Mouse (Mus musculus) thymus, postnatal 14 days (tissue): ENCODE measurements around the gene Snta1.

Source experiments
- DNase-seq: peaks from one replicate; pipeline ENCODE4 v3.0.0; 2021

The Snta1 gene

GRCm38 (mm10) chr2:154407643-154408445 lies at the start of gene Snta1:
Gene Snta1, minus strand, starts transcription at chr2:154408099.
- peak; percentile 73 for DNase-seq

DNA sequence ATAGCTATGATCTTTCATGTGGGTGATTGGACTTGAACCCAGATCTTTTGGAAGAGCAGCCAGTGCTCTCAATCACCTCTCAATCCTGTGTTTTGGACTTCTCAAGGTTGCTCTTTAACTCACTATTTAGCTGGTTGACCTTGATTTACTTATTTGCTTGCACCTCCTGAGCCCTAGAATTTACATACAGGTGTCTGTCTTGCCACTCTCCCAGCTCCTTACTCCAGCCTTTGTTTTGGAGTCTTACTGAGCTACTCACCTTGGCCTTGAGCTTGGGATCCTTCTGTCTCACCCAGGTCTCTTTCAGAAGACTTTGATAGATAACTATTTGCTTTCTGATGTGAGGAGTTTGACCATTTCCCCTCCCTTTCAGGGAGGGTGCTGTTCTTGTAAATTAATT lies 48.7 kb upstream of the Snta1 start:
- DNase-seq = no peak

- DNase-seq = no peak
Measured at GRCm38 (mm10) chr2:154455776-154456175, 47.9 kb upstream of the Snta1 start.

DNA sequence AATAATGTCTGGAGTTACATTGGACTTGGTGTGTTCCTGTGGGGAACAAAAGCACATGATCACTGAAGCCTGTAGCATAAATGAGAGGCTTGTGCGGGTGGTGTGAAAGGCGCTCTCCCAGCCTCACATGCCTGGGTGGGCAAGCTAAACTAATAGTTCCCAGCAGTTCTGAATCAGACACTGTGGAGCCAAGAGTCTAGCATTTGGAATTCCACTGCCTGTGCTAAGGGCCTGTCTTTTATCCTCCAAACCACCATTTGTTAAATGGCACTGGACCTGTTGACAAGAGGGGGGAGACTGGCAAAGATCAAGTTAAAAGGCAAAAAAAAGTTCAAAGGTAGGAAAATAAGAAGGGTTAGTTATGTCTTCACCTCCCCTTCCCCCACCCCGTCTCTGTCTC lies 46.7 kb upstream of the Snta1 start:
- no peak for DNase-seq

- DNase-seq = no peak
Measured at GRCm38 (mm10) chr2:154454099-154454498, 46.2 kb upstream of the Snta1 start.

DNA sequence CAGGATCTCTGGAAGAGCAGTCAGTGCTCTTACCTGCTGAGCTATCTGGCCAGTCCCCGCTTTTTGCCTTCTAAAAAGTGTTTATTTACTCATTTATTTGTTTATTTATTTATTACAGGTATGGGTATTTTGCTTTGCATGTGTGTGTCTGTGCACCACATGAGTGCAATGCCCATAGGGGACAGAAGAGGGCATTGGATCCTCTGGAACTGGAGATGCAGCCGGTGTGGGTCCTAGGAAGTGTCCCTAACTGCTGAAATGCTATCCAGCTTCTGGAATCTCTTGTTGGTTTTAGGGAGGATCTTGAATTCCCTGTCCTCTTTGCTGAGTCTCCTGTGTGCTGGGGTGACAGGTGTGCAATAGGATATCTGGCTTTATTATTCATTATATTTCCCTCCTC lies 45.1 kb upstream of the Snta1 start:
- DNase-seq = no peak

DNA sequence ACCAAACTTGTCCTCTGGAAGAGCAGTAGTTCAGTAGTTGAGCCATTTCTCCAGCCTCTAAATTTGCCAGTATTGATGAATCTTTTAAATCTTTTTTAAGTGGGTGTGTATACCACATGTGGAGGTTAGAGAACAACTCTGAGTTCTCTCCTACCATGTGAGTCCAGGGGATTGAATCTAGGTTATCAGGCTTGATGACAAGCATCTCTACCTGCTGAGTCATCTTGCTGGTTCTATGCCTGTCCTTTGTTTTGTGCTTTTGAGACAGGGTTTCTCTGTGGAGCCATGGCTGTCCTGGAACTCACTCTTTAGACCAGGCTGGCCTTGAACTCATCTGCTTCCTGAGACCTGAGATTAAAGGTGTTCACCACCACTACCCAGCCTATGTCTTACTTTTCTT lies 40.7 kb upstream of the Snta1 start:
- DNase-seq = no peak

- no peak for DNase-seq
Measured at GRCm38 (mm10) chr2:154447821-154448220, 39.9 kb upstream of the Snta1 start.

- no peak for DNase-seq
Measured at GRCm38 (mm10) chr2:154440453-154440852, 32.6 kb upstream of the Snta1 start.

DNA sequence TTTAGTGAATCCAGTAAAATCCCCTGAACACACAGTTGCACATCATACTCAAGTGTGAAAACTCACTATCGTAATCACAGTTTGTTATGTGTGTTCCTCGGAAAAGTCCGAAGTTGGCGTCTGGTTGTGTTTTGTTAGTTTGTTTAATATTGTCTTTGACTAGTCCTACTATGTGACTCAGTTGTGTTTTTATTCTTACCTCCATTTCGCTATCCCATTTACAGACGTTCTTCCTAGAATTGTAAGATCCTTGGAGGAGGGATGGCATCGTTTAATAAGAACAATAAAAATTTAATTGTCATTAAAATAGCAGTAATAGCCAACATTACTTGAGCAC lies 29.3 kb upstream of the Snta1 start:
- DNase-seq = no peak

- DNase-seq = no peak
Measured at GRCm38 (mm10) chr2:154436458-154437190, 28.7 kb upstream of the Snta1 start, which contains the start of gene Cbfa2t2. Gene Cbfa2t2, plus strand, starts transcription at chr2:154436481.

GRCm38 (mm10) chr2:154436076-154436457 lies 28.2 kb upstream of the Snta1 start:
- DNase-seq = peak; percentile 99

DNA sequence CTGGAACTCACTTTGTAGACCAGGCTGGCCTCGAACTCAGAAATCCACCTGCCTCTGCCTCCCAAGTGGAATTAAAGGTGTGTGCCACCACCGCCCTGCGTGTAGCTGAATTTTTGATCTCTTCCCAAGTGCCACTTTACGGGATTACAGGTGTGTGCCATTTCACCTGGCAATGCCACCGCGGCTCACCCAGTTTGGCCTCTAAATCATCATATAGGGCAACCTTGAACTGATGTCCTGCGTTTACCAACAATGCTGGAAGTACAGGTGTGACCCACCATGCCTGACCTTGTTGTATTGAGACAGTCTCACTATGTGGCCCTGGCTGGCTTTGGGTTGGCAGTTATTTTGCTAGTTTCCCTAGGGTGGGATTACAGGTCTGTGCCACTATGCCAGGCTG lies 26.8 kb upstream of the Snta1 start:
- no peak for DNase-seq

- DNase-seq = peak; percentile 24
Measured at GRCm38 (mm10) chr2:154433391-154433790, 25.5 kb upstream of the Snta1 start.

DNA sequence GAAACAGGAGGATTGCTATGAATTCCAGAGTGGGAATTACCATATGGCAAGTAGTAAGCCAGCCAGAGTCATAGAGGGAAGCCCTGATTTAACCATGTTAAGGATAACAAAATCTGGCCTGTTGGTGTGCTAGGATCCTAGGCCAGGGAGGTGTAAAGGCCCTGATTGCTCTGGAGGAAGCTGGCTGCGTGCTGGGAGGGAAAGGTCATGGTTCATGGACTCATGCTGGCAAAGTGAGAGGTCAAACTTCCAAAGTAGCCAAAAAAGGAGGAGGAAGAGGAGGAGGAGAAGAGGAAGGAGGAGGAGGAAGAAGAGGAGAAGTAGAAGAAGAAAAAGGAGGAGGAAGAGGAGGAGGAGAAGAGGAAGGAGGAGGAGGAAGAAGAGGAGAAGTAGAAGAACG lies 24.8 kb upstream of the Snta1 start:
- DNase-seq = no peak

GRCm38 (mm10) chr2:154430566-154430965 lies 22.7 kb upstream of the Snta1 start:
- DNase-seq = no peak

GRCm38 (mm10) chr2:154427853-154428360 lies 20.0 kb upstream of the Snta1 start:
- DNase-seq = no peak

DNA sequence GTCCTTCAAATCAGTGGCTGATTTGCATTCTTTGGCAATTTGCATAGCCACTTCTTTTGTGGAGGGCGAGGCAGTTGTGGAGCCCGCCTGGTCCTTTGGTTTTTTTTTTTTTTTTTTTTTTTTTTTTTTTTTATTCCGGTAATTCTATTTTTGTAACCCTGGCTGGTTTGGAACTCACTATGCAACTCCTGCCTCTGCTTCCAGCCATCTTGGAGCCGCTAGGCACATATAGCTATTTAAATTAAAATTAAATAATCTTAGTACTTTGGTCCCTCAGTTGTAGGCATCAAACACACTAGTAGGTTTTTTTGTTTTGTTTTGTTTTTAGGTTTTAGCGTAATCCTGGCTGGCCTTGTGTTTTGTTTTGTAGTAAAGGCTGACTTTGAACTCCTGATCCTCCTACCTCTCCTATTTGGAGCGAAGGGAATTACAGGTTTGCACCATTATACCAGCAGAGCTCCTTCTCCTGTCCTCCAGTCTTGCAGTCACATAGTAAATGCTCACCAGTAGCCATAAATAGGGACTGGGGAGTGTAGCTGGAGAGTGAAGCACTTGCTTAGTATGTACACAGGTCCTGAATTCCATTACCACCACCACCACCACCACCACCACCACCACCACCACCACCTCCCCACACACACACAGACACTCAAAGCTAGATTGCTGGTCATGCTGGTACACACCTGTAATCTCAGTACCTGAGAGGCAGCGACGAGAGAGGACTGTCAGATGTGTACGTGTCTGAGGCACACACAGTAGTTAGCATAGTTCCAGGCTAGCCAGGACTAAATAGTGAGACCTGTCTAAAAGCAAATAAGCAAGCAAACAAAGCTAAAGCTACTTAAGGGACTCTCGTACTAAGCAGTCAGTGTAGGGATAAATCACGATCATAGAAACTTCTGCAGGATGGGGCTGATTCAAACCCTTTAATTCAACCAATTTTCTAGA lies 19.3 kb upstream of the Snta1 start:
- no peak for DNase-seq

DNA sequence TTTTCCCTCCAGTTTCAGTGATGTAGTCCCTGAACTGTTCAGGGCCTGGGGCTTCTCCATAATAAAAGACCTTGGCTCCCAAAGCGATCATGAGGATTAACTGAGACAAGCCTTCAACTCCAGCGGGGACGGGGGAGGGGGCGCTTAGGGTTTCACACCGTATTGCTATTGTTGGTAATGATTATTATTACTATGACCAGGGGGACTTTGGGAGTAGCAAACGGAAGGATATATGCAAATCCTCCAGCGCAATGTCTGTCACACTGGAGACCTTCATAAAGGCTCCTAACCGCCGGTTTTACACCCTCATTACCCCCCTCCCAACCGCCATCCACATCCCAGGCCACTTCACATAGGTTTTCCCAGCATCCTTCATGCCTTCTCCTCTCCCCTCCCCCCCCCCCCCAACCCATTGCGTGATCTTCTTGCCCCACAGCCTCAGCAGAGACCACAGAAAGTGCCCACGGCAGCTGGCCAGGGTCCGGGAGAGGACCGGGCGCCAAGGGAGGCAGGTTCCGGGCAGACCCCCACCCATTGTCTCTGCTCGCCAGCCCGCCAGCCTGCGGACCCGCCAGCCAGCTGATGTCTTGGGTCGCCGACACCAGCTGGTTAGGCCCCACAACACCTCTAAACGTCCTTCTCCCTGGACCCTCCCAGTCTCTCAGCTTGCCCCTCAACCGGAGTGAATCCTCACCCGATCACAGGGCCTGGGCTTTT lies 18.4 kb upstream of the Snta1 start:
- DNase-seq = no peak

- no peak for DNase-seq
Measured at GRCm38 (mm10) chr2:154425522-154425921, 17.6 kb upstream of the Snta1 start.

- no peak for DNase-seq
Measured at GRCm38 (mm10) chr2:154423548-154423947, 15.6 kb upstream of the Snta1 start.

- DNase-seq = no peak
Measured at GRCm38 (mm10) chr2:154422181-154422580, 14.3 kb upstream of the Snta1 start.
